Mouse (Mus musculus): Measurements from ENCODE around the gene Il13ra1.

Il13ra1 gene

DNA sequence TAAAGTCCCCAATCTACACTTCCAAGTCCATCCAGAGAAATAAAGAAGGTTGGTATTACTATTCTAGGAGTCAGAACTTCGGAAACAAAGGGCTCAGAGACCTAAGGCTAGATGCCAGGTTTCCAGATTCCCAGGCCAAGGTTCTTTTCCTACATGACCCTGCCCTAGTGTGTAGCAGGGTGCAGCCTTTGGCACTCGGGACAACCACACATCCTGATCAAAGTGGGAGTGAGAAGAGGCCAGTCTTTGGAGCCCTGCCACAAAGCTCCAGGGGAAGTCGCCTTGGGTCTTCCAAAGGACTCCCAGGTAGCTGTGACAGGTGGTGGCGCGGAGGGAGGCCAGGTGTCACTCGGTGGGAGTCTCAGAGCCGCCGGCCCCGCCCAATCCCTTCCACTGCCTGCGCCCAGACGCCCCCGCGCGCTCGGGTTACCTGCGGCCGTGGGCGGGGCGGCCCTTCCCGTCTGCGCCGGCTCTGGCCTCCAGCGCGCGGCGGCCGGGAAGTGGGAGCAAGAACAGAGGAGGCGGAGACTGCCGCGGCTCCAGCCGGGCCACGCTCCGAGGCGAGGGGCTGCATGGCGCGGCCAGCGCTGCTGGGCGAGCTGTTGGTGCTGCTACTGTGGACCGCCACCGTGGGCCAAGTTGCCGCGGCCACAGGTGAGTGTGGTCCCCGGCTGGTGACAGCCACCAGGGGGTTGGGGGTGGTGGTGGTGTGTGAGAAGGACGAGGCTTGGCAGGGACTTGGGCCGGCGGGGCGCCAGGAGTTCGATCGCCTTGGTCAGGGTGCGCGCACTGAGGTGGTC is at the start of gene Il13ra1:
TSS of gene Il13ra1 (plus strand) at position 489 of the 800 bp plus-strand sequence.
- no peak for DNase-seq (ENCODE audit: extremely low read depth, low read depth, low spot score)

DNA sequence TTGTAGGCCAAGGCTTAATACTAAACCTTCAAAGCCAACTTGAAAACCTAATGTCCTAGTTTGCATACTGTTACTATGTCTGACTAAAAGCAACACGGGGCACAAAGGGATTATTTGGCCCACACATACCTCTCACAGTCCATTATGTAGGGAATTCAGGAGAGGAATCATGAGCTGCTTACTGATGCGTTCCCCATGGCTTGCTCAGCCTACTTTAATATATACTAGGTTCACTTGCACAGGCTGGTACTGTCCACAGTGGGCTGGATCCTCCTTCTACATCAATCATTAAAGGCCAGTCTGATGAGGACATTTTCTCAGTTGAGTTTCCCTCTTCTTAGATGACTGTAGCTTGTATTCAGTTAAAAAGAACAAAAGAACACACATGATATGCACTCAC is 37.9 kb upstream of the Il13ra1 start:
- DNase-seq (ENCODE audit: extremely low read depth, low read depth, low spot score): no peak

DNA sequence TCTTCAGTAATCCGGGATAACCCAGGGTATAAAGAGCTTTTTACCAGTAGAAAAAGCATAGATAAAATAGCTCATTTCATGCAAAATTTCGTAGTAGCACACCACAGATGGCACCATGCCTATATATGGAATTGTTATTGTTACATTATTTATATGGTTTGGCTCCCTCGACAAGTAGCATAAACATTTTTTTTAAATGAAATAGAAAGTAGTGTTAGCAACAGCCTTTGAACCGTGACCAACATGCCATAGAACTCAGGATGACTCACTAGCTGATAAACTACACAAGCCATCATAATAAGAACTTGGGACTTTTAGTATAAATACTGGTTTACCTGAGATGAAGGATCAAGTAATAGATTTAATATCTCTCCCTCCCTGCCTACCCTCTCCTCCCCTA is 34.7 kb upstream of the Il13ra1 start:
- no peak for DNase-seq (ENCODE audit: extremely low read depth, low read depth, low spot score)

DNA sequence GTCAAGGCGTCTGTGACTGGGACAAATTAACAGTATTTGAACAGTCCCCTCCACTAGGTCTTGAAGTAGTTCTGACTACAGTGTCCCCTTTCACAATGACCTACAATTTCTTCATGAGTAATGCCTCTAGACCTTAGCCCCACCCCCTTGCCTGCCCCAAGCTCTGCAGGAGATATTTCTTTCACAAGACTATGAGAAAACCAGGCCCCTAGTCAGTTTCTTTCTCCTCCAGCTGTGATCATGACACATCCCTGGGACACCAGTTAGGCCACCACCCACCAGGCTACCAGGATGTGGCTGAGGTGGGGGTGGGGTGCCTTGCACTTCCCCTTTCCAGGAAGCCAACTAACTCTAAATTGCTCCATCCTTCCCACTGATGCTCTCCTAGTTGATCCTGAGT is 29.0 kb upstream of the Il13ra1 start:
- no peak for DNase-seq (ENCODE audit: extremely low read depth, low read depth, low spot score)

DNA sequence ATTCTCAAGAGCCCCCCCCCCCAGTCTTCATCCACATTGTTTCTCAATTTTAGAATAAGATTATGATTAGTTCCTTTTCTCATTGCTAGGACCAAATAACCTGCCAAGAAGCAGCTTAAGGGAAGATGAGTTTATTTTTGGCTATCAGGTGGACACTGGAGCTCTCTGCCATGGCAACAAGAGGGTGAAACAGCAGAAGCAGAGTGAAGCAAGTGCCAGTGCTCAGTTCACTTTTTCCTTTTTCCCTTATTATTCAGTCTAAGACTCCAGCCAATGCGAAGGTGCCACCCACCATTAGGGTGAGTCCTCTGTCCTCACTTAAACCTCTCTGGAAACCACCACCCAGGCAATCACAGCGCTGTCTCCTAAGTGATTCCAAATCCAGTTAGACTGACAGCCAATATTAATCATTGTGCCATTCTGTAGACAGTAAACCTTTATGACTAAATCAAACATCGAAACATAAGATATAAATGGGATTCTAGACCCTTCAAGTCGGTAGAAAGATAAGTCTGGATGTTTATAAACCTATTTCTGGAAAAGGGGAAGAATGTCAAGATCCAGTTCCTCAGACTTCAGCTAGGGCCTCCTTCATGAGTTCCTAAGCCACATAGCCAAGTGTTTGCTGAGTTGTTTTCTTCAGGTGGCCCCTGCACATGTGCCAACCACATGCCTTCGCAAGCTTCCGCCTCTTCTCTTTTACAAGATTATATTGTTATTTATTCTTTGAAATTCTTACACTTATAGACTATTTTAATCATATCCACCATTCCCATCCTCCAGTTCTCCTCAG is 23.2 kb upstream of the Il13ra1 start:
- DNase-seq (ENCODE audit: extremely low read depth, low read depth, low spot score): no peak

DNA sequence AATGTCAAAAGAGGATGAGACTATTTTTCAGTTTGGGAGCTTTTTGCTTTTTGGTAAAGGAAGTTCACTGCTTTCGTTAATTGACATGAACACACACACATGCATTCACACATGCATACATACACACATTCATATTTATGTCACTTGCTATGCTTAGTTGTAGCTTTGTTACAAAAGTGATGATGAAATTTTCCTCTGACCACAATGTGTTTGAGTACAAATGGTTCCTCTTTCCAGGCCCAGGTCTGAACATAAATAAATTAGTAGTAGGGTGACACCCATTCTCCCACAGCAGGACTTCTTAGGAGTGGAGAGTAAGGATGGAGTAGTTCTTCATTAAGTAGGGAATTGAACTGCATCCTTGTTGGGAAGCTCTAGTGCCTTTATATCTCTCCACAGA is 11.0 kb upstream of the Il13ra1 start:
- no peak for DNase-seq (ENCODE audit: extremely low read depth, low read depth, low spot score)

DNA sequence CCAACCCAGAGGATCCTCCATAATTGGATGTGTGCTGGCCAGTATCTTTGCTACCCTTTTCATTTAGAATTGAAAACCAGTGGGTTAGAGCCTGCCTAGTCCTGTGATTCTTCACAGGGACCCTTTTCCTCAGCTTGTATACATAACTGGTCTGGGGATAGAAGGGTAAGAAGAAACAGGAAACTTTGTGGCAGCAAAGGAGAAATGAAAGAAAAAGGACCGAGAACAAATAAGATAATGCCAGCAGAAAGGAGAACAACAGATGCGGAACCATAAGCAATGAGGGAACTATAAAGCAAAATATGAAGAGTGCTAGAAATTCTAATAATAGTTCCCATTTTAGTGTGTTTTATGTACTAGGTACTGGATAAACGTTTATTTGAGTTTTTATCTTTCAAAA is 10.6 kb upstream of the Il13ra1 start:
- no peak for DNase-seq (ENCODE audit: extremely low read depth, low read depth, low spot score)

DNA sequence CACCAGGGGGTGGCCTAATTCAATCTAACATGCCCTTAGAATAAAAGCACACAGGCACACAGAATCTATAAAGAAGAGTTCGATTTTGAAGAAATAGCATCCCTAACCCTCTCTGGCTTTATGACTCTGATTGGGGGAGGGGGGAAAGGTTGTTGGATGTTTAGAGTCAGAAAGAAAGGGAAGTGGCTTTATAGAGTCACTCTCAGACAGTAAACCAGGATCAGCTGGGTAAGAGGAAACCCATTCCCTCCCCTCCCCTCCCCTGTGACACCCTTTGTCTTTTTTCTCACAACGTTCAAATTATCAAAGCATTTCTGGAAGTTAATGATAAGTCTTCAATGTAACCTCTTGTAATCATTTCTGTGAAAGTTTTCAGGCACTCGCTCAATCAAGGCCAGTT is 3.3 kb upstream of the Il13ra1 start:
- no peak for DNase-seq (ENCODE audit: extremely low read depth, low read depth, low spot score)

DNA sequence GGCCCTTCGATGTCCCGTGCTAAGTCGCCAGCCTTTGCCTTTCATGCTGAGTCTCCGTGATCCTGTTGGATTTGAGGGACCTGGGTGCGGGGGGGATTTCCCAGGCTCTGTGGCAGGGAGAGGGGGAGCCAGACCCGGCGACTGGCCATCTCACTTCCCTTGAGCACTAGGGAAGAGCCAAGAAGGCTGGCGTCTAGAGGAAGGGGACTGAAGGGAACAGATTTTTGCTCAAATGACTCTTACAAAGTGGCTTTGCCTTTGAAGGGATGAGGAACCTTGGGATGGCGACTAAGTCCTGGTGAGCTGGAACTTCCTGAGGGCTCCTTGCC is 476 bp downstream of the Il13ra1 start:
- no peak for DNase-seq (ENCODE audit: extremely low read depth, low read depth, low spot score)

DNA sequence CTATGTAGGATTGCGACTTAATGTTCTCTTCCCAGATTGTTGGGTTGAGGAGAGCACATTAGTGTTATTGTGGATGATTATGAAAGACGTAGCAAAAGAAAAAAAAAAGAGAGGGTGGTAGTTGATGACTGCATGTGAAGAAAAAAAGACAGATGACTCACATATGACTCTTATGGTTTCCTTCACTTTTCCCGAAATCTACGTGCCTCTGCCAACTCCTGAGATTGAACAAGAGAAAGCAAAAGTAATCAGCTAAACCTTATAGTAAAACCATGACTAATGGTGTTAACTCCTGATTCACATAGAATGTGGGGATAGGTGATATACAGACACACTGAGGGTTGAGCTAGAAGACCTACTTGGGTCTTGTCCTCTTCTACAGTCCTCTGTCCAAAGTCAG is 3.3 kb downstream of the Il13ra1 start:
- DNase-seq (ENCODE audit: extremely low read depth, low read depth, low spot score): no peak

DNA sequence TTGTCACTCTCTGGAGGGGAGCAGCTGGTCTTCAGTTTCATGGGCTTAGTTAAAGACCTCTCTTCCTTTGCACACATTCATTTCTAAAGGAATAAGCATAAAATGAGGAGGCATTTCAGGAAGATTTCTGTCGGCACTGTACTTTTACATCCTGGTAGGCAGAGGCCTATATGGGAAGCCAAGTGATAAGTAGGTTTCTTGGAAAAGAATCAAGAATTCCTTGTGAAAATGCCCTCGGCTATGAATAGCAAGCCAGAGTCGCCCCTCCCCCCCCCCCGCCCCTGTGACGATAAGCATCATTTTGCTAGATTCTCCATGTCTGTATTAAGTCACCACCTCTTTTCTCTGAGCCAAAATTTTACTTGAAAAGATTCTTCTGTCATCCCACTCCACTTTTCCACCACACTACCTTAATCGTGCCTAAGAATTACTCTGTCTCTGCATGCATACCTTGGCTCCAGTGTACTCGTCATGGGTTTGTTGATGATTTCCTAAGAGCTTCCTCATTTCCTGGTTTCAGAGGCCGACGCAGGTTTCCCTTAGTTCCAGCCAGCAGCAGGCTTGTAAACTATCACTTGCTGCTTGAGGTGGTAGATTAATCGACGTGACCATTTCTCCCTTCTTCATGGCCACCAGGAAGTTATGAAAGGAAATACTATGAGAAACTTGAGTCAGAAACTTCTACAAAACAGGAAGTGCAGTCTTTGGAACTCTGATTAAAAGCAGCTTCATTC is 17.3 kb downstream of the Il13ra1 start:
- DNase-seq (ENCODE audit: extremely low read depth, low read depth, low spot score): no peak

DNA sequence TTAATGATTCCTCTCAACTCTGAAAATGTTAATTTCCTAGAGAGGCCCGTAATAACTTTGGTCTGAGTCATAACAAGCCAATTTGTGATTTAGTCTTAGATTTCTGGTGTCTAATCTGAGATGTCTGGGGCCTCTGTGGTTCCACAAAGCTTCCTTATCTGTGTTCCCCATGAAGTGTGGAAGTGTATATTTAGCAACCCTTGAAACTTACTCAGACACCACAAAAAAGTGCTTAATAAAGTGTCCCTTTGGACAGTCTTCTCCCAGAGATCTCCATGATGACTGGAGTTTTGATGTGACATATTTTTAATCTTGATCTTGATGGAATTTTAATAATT is 17.8 kb downstream of the Il13ra1 start:
- no peak for DNase-seq (ENCODE audit: extremely low read depth, low read depth, low spot score)

DNA sequence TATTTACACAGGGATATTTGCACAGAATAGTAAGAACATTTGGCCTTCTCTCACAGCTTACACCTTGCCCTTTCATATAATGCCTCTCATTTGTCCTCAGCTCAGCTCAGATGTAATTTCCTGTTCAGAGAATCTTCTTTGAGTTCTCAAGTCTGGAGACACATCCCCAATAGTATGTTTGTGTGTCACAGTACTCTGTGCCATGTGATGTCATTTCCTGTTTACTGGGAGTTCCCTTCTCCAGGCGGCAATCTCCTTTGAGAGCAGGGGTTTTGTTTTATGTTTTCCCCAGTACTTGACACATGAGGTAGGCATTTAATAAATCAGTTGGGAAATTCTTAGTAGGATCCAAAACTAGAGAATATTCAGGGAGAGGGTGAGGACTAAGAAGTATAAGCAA is 24.4 kb downstream of the Il13ra1 start:
- DNase-seq (ENCODE audit: extremely low read depth, low read depth, low spot score): no peak

DNA sequence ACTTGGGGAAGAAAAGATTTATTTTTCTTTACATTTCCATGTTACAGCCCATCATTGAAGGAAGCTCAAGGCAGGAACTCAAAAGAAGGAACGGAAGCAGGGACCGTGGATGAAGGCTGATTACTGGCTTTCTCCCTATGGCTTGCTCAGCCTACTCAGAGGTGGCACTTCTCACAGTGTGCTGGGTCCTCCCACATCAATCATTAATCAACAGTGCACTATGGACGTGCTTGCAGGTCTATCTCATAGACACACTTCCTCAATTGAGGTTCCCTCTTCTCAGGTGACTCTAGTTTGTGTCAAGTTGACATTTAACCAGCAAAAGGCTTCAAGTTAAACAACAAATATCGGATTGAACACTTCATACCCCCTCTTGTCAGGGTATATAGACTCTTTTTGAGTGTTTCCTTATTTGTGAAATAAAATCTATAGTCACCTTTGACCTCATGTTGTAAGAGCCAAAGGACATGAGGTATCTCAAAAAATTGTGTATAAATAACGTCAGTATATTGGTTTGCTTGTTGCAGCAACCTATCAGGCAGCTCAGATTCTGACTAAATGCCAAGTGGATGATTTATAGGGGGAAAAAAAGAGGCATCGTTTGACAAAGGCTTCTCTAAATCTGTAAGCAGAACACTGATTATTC is 30.2 kb downstream of the Il13ra1 start:
- DNase-seq (ENCODE audit: extremely low read depth, low read depth, low spot score): no peak

DNA sequence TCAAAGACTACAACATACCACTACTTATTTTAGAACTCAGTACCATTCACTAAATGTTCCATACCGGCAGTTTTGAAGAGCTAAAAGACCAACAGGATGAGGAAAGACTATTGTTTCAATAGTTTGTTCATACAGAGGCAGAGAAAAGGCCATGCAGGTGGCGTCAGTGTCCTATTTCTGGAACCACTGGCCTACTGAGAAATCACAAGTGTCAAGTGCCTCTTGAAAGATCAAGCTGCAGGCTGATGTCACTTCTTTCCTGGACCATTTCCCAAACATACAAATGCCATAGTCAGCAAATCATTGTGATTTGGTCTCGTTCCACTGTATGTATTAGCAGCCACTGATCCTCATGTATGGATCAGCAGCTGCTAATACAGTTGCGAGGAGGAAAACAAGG is 34.8 kb downstream of the Il13ra1 start:
- DNase-seq (ENCODE audit: extremely low read depth, low read depth, low spot score): no peak

DNA sequence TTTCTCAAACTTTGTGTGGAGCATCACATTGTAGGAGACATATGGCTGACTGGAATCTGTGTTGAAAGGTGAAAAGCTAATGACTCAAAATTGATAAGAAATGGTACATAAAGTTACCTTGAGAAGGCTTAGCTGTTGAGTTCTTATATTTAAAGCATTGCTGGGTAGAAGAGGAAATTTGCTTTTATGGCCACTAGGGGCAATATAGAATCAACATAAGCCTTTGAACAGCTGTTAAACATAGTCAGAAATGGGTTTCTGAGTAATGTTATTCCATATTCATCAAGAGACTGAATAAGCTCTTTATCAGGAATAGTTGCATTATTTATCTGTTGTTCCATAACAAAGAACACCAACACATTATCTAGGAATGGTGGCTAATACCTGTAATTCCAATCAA is 38.2 kb downstream of the Il13ra1 start:
- DNase-seq (ENCODE audit: extremely low read depth, low read depth, low spot score): no peak

DNA sequence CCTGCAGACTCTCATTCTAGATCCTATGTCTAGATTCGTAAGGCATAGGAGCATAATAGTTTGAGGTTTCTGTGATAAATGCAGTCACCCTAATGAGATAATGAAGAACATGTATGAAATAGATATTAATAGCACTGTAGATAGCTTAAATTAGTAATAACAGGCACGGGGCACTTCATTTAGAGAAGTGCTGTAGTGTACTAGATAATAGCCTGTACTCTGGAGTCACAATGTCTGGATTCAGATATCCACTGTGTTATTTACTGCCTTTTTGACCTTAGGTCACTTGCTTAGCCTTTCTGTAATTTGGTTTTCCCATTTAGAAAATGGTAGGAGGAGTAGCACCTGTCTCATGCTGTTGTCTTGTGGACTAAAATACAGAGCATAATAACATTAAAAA is 44.8 kb downstream of the Il13ra1 start:
- no peak for DNase-seq (ENCODE audit: extremely low read depth, low read depth, low spot score)

DNA sequence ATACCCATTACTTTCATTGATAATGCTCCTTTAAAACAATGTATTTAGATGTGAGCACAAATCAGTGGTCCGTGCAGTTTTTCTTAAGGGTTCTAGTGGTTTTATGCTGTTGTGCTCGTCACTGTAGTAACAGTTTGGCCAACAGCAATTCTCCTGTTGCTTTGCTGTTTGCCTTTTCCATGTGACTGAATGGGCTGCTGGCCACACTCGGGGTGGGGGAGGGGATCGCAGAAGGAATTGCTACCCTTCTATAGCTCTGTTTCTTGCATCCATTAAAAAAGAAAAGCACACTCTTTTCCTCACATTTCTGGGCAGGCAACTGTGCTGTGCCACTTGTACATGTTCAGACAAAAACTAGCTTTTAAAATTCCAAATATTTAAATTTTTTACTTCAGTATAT is 49.7 kb downstream of the Il13ra1 start:
- no peak for DNase-seq (ENCODE audit: extremely low read depth, low read depth, low spot score)

DNA sequence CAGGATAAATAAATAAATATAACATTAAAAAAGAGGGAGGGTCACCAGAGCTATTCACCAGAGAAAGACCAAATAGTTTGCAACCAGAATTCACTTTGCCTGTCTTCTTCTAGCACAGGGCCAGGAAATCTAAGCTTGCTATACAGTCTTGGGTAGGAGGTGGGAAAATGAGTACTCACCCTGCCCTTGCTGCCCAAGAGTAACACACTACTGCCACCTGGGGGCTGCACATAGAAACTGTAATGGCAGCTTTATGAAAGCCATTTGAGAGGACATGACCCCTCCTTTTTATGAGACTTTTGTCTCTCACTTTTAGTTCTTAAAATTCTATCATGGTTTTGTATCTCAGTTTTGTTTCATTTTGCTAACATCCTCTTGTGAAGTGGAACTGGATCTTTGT is 71.7 kb downstream of the Il13ra1 start:
- DNase-seq (ENCODE audit: extremely low read depth, low read depth, low spot score): no peak

DNA sequence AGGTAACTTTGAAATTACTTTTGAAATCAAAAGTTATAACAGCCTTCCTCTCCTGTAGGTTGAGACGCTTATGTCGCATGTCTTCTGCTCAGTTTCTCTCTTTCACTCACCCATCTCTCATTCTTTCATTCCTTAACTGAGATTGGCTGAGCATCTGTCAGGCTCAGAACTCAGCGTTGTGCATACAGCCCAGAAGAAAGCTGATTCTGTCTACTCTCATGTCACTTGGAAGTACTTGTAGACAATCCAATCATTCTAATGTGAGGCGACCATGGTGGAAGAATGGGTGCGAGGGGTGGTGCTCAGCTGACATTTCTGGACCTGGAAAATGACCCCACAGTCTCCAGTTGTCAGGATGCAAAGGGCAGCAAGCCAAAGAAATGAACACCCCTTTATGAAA is 74.1 kb downstream of the Il13ra1 start:
- no peak for DNase-seq (ENCODE audit: extremely low read depth, low read depth, low spot score)

DNA sequence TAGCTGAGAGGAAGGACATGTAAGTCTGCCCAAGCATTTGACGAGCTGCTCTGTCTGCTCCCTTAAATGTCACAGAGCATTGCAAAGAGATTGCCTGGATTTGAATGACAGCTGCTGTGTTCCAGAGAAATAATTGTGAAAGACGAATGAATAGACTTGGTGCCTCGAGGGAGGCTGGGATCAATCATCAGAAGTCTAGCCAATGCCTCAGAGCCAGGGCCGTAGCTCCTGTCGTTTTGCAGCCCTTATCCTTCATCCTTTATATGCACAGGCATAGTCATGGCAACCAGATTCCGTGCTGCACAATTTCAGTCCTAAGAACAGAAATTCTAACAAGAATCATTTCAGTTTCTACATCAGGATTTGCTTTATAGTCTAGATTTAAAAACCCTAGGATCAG is 74.5 kb downstream of the Il13ra1 start:
- no peak for DNase-seq (ENCODE audit: extremely low read depth, low read depth, low spot score)

DNA sequence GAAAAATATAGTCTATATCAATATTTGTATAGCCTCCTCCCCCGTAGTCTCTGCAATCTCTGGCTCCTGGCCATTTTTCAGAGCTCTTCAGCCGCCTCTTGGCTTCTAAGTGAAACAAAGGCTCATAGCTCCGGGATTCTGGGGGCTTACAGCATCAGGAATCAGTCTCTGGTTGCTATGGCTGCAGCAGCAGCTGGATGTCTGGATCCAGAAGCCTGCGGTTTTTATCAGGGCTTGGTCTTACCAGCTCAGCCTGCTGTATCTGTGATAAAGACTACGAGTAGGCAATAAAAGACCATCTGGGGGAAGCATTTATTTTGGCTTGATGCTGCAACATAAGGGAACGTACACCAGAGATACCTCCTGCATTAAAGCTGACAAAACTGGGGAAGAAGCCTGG is 82.0 kb downstream of the Il13ra1 start:
- DNase-seq (ENCODE audit: extremely low read depth, low read depth, low spot score): no peak

Measured in fat pad, adult 2 months (tissue).